Mouse (Mus musculus) heart, embryonic 12.5 days (tissue): ENCODE data around the gene Cnfn. TPM values are rescaled to one million over a fixed set of nuclear protein-coding genes. Genes with fewer than 3 reads are reported as not detected.
A peak's percentile ranks its signal among the peaks of the same experiment; 100 is the strongest.

Experiments used
- ATAC-seq: fragments of 200-750 bp; cut with Nextera tagmentation; 2 replicates; pipeline ENCODE4 v1.8.0; 2017; ENCODE audit warnings: moderate TSS enrichment, moderate library complexity; ENCODE audit not compliant: insufficient number of reproducible peaks, low FRiP score
- H3K27ac ChIP-seq: fragments of 300-500 bp; sonication (generic); 2 replicates; pipeline ENCODE4 v1.5.1; 2016; ENCODE audit warnings: mild to moderate bottlenecking, moderate library complexity; ENCODE audit not compliant: poor library complexity, severe bottlenecking
- H3K27me3 ChIP-seq: fragments of 300-500 bp; sonication (generic); replicated peaks from 2 replicates; pipeline ENCODE4 v1.6.1; 2016; ENCODE audit warnings: mild to moderate bottlenecking, moderate library complexity
- H3K36me3 ChIP-seq: fragments of 300-500 bp; sonication (generic); 2 replicates; pipeline ENCODE4 v1.6.1; 2016; ENCODE audit warnings: mild to moderate bottlenecking, moderate library complexity
- H3K4me1 ChIP-seq: fragments of 300-500 bp; sonication (generic); replicated peaks from 2 replicates; pipeline ENCODE4 v1.6.1; 2016; ENCODE audit warnings: mild to moderate bottlenecking
- H3K4me2 ChIP-seq: fragments of 300-500 bp; sonication (generic); 2 replicates; pipeline ENCODE4 v1.6.1; 2016; ENCODE audit warnings: mild to moderate bottlenecking, moderate library complexity
- H3K4me3 ChIP-seq: fragments of 300-500 bp; sonication (generic); 2 replicates; pipeline ENCODE4 v1.5.1; 2016; ENCODE audit warnings: mild to moderate bottlenecking
- H3K9ac ChIP-seq: fragments of 300-500 bp; sonication (generic); 2 replicates; pipeline ENCODE4 v1.6.1; 2016; ENCODE audit warnings: mild to moderate bottlenecking, moderate library complexity
- H3K9me3 ChIP-seq: fragments of 300-500 bp; sonication (generic); replicated peaks from 2 replicates; pipeline ENCODE4 v1.6.1; 2016; ENCODE audit warnings: mild to moderate bottlenecking, moderate library complexity
- WGBS: fragments of 180-500 bp; shearing (Covaris S2); methylation state at CpG from one replicate; pipeline ENCODE4 v1.1.7; 2016; 5-methylcytosine and 5-hydroxymethylcytosine counted together
- polyA plus RNA-seq: library from polyadenylated mRNA; unstranded; fragments of >200 nt; fragmentation: Nextera tagmentation; extraction: Ambion mirVana; gene quantifications from 2 replicates; pipeline ENCODE4 v1.2.1, GENCODE M21; 2016

Gene Cnfn
- polyA plus RNA-seq, 1 experiment from 2014 or later = not detected

GRCm38 (mm10) chr7:25398610-25399009 lies 29.1 kb upstream of the Cnfn start, which contains the start of gene Lipe:
Lipe (minus strand) TSS chr7:25398710.
- Histone ChIP-seq H3K27me3 (no peaks in the 10 kb centered on the region), H3K4me1 (peaks cover 22% of the 10 kb centered on the region), H3K4me3 (no peak within 1 kb of the TSS), H3K9ac (no peak within 1 kb of the TSS), H3K36me3 (no peaks in the 10 kb centered on the region), H3K4me2 (no peak within 1 kb of the TSS), H3K27ac (no peak within 1 kb of the TSS), H3K9me3 (no peaks in the 10 kb centered on the region)
- WGBS = 75% methylated on average over 1 of the region's 1 CpGs
- no peak for ATAC-seq

GRCm38 (mm10) chr7:25396621-25397020 lies 27.1 kb upstream of the Cnfn start:
- H3K27ac ChIP-seq = 0 out of 2 replicates have a peak overlapping the region, but pooled peaks have one; percentile 1
- no peak overlapping the region for H3K9ac ChIP-seq
- H3K4me3 ChIP-seq = no peak overlapping the region
- H3K9me3 ChIP-seq = no peaks in the 10 kb centered on the region
- H3K4me1 ChIP-seq = peaks cover 16% of the 10 kb centered on the region
- WGBS = 89% methylated on average over 14 of the region's 14 CpGs
- peak overlapping the region; percentile 84; the same call in 1 of the 2 replicates for H3K4me2 ChIP-seq
- ATAC-seq = no peak
- H3K27me3 ChIP-seq = no peaks in the 10 kb centered on the region
- no peaks in the 10 kb centered on the region for H3K36me3 ChIP-seq

DNA sequence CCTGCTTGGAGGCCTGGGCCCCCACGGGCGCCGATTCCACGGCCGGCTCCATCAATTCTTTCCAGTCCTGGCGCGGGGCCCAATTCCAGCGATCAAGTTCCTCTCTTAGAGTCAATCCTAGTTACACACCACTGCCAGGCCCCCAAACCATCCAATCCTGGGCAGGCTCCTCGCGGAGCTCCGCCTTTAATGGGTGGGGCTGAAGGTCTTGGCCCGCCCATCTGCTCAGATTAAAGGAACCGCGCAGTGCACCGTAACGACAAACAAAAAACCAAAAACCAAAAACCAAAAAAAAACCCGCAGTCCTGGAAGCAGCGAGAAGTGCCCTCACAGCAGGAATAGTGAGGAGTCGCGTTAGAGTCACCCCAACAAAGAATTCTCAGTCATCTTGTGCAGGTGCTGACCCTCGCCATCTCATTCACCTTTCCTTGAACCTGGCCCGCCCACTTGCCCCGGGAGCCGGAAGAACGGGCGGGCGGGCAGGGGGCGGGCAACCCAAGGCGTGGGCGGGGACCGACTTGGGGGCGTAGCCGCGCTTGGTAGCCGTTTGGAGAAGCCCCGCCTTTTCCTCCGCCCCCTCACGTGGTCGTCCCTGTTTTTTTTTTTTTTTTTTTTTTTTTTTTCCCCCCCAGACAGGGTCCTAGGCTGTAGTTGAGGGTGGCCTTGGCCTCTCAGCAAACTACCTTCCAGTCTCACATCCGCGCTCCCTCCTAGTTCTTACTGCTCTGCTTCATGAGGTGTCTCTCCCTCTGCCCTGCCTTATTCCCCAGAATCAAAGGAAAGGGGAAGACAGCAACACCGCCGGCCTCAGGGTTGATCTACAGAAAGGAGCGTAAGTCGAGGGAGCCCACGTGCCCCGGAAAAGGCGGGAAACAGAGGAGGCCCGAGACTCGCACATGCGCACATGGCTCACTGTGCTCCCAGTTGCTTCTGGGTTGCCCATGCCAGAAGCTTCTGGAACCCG lies 26.3 kb upstream of the Cnfn start:
- Histone ChIP-seq H3K4me1 (peaks cover 17% of the 10 kb centered on the region), H3K4me2 (peak overlapping the region; percentile 84), H3K4me3 (peak overlapping the region; percentile 63), H3K36me3 (no peaks in the 10 kb centered on the region), H3K27ac (0 out of 2 replicates have a peak overlapping the region, but pooled peaks have one; percentile 1), H3K9me3 (no peaks in the 10 kb centered on the region), H3K9ac (peak overlapping the region; percentile 78), H3K27me3 (no peaks in the 10 kb centered on the region)
- peak; percentile 97 for ATAC-seq
- 6% methylated on average over 51 of the region's 52 CpGs for WGBS

GRCm38 (mm10) chr7:25395186-25395557 lies 25.6 kb upstream of the Cnfn start:
- Histone ChIP-seq H3K4me3 (peak overlapping the region; percentile 63), H3K4me1 (peaks cover 24% of the 10 kb centered on the region), H3K27me3 (no peaks in the 10 kb centered on the region), H3K36me3 (no peaks in the 10 kb centered on the region), H3K27ac (no peak overlapping the region), H3K4me2 (peak overlapping the region; percentile 84), H3K9me3 (no peaks in the 10 kb centered on the region), H3K9ac (peak overlapping the region; percentile 78)
- WGBS = 2% methylated on average over 22 of the region's 22 CpGs
- 0 out of 2 replicates have a peak, but pooled peaks have one; percentile 1 for ATAC-seq

- H3K9me3 ChIP-seq = no peaks in the 10 kb centered on the region
- no peak for ATAC-seq
- H3K4me2 ChIP-seq = peak overlapping the region; percentile 84
- 23% methylated on average over 7 of the region's 7 CpGs for WGBS
- H3K27ac ChIP-seq = no peak overlapping the region
- H3K27me3 ChIP-seq = no peaks in the 10 kb centered on the region
- H3K9ac ChIP-seq = peak overlapping the region; percentile 78
- H3K36me3 ChIP-seq = no peaks in the 10 kb centered on the region
- H3K4me3 ChIP-seq = peak overlapping the region; percentile 63
- H3K4me1 ChIP-seq = peaks cover 28% of the 10 kb centered on the region
These were observed 25.2 kb upstream of the Cnfn start for GRCm38 (mm10) chr7:25394754-25395153.

- H3K27ac ChIP-seq = no peak overlapping the region
- ATAC-seq = no peak
- peaks cover 3% of the 10 kb centered on the region; the same call in 1 of the 2 replicates for H3K36me3 ChIP-seq
- H3K4me1 ChIP-seq = peaks cover 28% of the 10 kb centered on the region
- H3K27me3 ChIP-seq = no peaks in the 10 kb centered on the region
- H3K9ac ChIP-seq = no peak overlapping the region
- H3K4me2 ChIP-seq = peak overlapping the region; percentile 84
- no peak overlapping the region for H3K4me3 ChIP-seq
- no peaks in the 10 kb centered on the region for H3K9me3 ChIP-seq
- WGBS = 78% methylated on average over 8 of the region's 8 CpGs
These were observed 24.1 kb upstream of the Cnfn start for GRCm38 (mm10) chr7:25393451-25394210.

DNA sequence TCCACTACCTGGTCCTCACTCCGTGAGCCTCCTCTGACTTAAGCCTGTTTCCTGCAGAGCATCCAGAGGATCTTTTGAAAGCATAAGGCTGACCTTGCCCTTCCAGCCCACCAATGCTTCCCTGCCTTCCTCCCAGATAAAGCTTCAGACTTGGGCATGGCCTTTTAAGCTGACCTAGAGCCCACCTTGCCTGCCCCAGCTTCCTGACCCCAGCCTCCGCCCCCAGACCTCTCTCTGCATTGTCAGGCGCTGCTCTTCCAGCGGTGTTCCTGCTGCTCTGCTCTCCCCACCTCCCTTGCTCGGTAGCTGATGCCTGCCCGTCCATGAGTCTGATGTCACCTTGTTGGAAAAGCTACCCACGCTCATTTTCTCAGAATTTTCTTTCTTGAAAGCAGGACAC lies 23.3 kb upstream of the Cnfn start:
- Histone ChIP-seq H3K4me3 (no peak overlapping the region), H3K4me2 (no peak overlapping the region), H3K27me3 (no peaks in the 10 kb centered on the region), H3K9me3 (no peaks in the 10 kb centered on the region), H3K36me3 (peaks cover 10% of the 10 kb centered on the region), H3K9ac (no peak overlapping the region), H3K27ac (no peak overlapping the region), H3K4me1 (peaks cover 28% of the 10 kb centered on the region)
- no peak for ATAC-seq
- WGBS = 58% methylated on average over 7 of the region's 7 CpGs

DNA sequence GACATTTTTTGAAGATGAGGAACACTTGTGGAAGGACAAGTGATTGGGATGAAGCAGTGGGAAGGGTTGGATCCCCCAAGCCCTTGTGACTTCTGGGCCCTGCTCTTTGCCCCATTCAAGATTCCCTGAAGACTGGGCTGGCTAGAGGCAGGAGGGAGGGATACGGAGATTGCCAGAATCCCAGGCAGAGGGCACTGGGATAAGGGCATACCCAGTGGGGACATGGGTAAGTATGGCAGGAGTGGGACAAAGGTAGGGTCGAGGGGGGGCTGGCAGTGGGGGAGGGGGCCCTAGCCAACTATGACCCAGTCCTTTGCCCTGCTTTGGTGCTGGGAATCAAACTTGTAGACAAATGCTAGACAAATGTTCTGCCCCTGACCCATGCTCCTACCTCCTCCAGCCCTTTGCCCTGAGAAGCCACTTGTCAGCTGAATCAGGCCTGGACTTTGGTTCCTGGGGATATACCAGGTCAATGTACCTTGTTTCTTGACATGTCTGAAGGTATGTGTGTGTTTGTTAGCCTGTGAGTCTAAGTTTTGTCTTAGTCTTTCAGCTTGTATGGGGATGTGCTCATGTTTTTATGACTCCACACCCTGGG lies 22.4 kb upstream of the Cnfn start:
- ATAC-seq = no peak
- peaks cover 31% of the 10 kb centered on the region for H3K4me1 ChIP-seq
- 72% methylated on average over 2 of the region's 2 CpGs for WGBS
- H3K9me3 ChIP-seq = no peaks in the 10 kb centered on the region
- no peaks in the 10 kb centered on the region for H3K27me3 ChIP-seq
- no peak overlapping the region for H3K27ac ChIP-seq
- H3K4me2 ChIP-seq = no peak overlapping the region
- H3K9ac ChIP-seq = no peak overlapping the region
- peaks cover 15% of the 10 kb centered on the region for H3K36me3 ChIP-seq
- H3K4me3 ChIP-seq = no peak overlapping the region

DNA sequence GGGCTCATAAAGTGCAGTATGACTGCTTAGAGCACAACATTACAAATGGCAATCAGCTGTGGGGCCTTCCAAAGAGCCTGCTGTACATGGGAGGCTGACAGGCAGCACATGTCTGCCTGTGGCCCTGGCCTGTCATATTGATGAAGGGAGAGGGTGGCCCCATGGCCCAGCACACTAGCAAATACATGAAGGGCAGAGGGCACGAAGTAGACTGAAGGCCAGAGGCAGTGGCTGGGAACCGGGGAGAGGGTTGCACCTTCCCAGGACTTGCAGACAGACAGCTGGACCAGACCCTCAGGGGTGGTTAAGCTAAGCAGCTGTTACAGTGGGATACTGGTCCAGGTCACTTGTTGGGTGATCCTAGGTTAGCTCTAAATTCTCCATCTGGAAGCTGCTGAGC lies 21.5 kb upstream of the Cnfn start:
- H3K27ac ChIP-seq = no peak overlapping the region
- H3K4me2 ChIP-seq = no peak overlapping the region
- no peak overlapping the region for H3K9ac ChIP-seq
- no peaks in the 10 kb centered on the region for H3K9me3 ChIP-seq
- WGBS = 63% methylated on average over 2 of the region's 2 CpGs
- peaks cover 15% of the 10 kb centered on the region for H3K36me3 ChIP-seq
- H3K27me3 ChIP-seq = no peaks in the 10 kb centered on the region
- no peak overlapping the region for H3K4me3 ChIP-seq
- H3K4me1 ChIP-seq = peaks cover 38% of the 10 kb centered on the region
- ATAC-seq = no peak

GRCm38 (mm10) chr7:25390054-25390770 lies 20.7 kb upstream of the Cnfn start:
- no peaks in the 10 kb centered on the region for H3K27me3 ChIP-seq
- WGBS = 45% methylated on average over 8 of the region's 8 CpGs
- no peak; the same call in 1 of the 2 replicates for ATAC-seq
- H3K4me1 ChIP-seq = peaks cover 44% of the 10 kb centered on the region
- H3K9me3 ChIP-seq = no peaks in the 10 kb centered on the region
- peak overlapping the region; percentile 32; the same call in 1 of the 2 replicates for H3K9ac ChIP-seq
- H3K27ac ChIP-seq = no peak overlapping the region
- peaks cover 22% of the 10 kb centered on the region for H3K36me3 ChIP-seq
- no peak overlapping the region for H3K4me3 ChIP-seq
- H3K4me2 ChIP-seq = no peak overlapping the region
